Mouse (Mus musculus) heart, postnatal 0 days (tissue): ENCODE measurements at regions not wholly inside any gene's neighbourhood (a gene's known extent, or its start where the extent isn't known, plus 50 kb on each side); places are given as distances from the start of the nearest gene placed in this dataset.
"Not testable (repeated sequence)": the region's sequence is repeated elsewhere in the genome, so short reads cannot be mapped to it uniquely, and the experiment has no call there.

Experiments
- CTCF ChIP-seq: IDR thresholded peaks from 2 replicates; pipeline ENCODE4 v1.5.1; 2016; ENCODE audit warnings: antibody characterized with exemption, control low read depth, low read depth
- EP300 ChIP-seq: IDR thresholded peaks from 2 replicates; pipeline ENCODE4 v1.6.1; 2016; ENCODE audit warnings: antibody characterized with exemption, low read depth

DNA sequence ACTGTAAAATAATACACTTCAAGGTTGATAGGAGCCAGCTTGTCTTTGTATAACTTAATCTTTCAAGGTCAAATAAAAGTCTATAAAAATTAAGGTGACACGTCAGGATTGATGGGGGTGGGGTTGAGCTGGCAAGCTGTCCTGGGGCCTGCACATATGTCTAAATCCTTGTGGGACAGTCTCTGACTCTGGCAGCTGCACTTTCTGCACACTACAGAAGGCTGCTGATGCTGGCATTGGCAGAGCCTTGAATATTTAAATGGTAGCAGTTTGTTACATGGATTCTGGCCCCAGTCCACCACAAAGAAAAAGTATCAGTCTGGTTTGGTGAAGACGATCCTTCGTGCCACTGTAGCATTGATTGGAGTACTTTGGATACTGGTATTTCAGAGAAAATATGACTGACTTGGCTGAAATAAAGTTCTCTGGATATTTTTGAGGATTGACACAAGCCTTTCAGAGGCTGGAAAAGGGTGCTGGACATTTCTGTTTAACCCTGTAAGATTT, 3648.0 kb downstream of the 9330182O14Rik start:
- not testable (repeated sequence) for TF ChIP-seq CTCF, EP300
